Mouse (Mus musculus) liver, embryonic 16.5 days (tissue): ENCODE measurements around the gene Il10ra. TPM values are rescaled to one million over a fixed set of nuclear protein-coding genes. Genes with fewer than 3 reads are reported as not detected.

Source experiments
- ATAC-seq: fragments of 200-750 bp; cut with Nextera tagmentation; 2 replicates; pipeline ENCODE4 v1.8.0; 2017; ENCODE audit warnings: low read depth, mild to moderate bottlenecking, moderate number of reproducible peaks, moderate library complexity
- H3K27ac ChIP-seq: fragments of 300-500 bp; sonication (generic); 2 replicates; pipeline ENCODE4 v1.5.1; 2014; ENCODE audit warnings: mild to moderate bottlenecking, low read length
- H3K27me3 ChIP-seq: fragments of 300-500 bp; sonication (generic); 2 replicates; pipeline ENCODE4 v1.6.1; 2014; ENCODE audit warnings: low read depth, low read length, mixed read lengths; ENCODE audit not compliant: control insufficient read depth, insufficient read depth
- H3K36me3 ChIP-seq: fragments of 300-500 bp; sonication (generic); 2 replicates; pipeline ENCODE4 v1.6.1; 2014; ENCODE audit warnings: mild to moderate bottlenecking; ENCODE audit not compliant: control insufficient read depth, insufficient read depth
- H3K4me1 ChIP-seq: fragments of 300-500 bp; sonication (generic); 2 replicates; pipeline ENCODE4 v1.6.1; 2014; ENCODE audit warnings: low read depth, low read length, mixed read lengths; ENCODE audit not compliant: control insufficient read depth
- H3K4me2 ChIP-seq: fragments of 300-500 bp; sonication (generic); 2 replicates; pipeline ENCODE4 v1.6.1; 2014; ENCODE audit warnings: low read depth, low read length, mixed read lengths
- H3K4me3 ChIP-seq: fragments of 300-500 bp; sonication (generic); 2 replicates; pipeline ENCODE4 v1.5.1; 2014; ENCODE audit warnings: low read depth, mild to moderate bottlenecking, low read length
- H3K9ac ChIP-seq: fragments of 300-500 bp; sonication (generic); 2 replicates; pipeline ENCODE4 v1.6.1; 2014; ENCODE audit warnings: low read depth, low read length
- H3K9me3 ChIP-seq: fragments of 300-500 bp; sonication (generic); replicated peaks from 2 replicates; pipeline ENCODE4 v1.6.1; 2016; ENCODE audit warnings: low read length; ENCODE audit not compliant: control insufficient read depth
- whole genome bisulfite sequencing: fragments of 180-500 bp; shearing (Covaris S2); extraction: QIAGEN DNeasy Blood & Tissue Kit; methylation state at CpG from one replicate; pipeline ENCODE4 v1.1.7; 2014; ENCODE audit not compliant: insufficient replicate concordance; 5-methylcytosine and 5-hydroxymethylcytosine counted together
- polyA plus RNA-seq: library from polyadenylated mRNA; unstranded; fragments of >200 nt; fragmentation: Nextera tagmentation; extraction: Ambion mirVana; gene quantifications from 2 replicates; pipeline ENCODE4 v1.2.1, GENCODE M21; 2015

The Il10ra gene
- polyA plus RNA-seq, 1 experiment from 2014 or later = 1.9 TPM

DNA sequence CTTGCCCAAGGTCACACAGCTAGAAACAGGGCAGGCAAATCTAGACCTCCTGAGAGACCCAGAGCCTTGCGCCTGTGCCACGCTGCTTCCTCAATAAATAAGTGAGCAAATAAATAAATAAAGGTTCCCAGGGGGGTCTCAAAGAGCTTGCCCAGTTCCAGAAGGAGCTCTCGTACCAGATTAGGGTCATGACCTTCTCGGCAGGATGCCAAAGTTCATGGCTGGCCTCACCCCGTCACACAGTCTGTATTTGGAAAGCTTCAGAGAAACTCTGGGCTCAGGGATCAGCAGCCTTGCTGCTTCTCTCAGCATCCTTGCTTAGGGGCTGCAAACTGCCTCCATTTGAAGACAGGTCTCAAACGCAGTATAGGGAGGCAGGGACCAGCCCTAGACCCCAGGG is 14.9 kb downstream of the Il10ra start:
- 59% methylated on average over 6 of the region's 6 CpGs for WGBS
- Histone ChIP-seq H3K27me3 (no peaks in the 10 kb centered on the region), H3K4me1 (no peaks in the 10 kb centered on the region; the same call in 1 of the 2 replicates), H3K4me3 (no peak overlapping the region), H3K9me3 (no peaks in the 10 kb centered on the region), H3K36me3 (no peaks in the 10 kb centered on the region), H3K9ac (no peak overlapping the region), H3K4me2 (no peak overlapping the region), H3K27ac (no peak overlapping the region)
- ATAC-seq = no peak

DNA sequence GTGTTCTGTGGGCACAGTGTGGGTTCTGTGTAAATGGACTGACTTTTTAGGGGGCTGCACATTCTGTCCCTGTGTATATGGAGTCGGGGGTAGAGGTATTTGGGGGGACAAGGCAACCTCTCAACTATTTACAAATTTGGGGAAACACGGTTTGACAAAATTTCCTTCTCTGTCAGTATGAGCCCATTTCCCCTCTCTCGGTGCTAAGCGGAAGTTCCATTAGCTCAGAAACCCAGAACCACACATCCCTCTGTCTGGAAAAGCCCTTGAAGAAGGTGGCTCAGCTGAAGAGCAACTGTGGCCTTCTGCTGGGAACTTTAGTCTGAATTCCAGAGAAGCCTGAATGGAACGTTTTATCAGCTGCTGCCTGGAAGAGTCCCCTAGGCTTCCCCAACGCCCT is 16.6 kb downstream of the Il10ra start:
- no peaks in the 10 kb centered on the region for H3K27me3 ChIP-seq
- H3K9me3 ChIP-seq = no peaks in the 10 kb centered on the region
- no peak overlapping the region for H3K27ac ChIP-seq
- 35% methylated on average over 6 of the region's 6 CpGs for WGBS
- H3K4me3 ChIP-seq = no peak overlapping the region
- no peak overlapping the region for H3K9ac ChIP-seq
- H3K4me1 ChIP-seq = no peaks in the 10 kb centered on the region; the same call in 1 of the 2 replicates
- ATAC-seq = no peak
- H3K36me3 ChIP-seq = no peaks in the 10 kb centered on the region
- no peak overlapping the region for H3K4me2 ChIP-seq

DNA sequence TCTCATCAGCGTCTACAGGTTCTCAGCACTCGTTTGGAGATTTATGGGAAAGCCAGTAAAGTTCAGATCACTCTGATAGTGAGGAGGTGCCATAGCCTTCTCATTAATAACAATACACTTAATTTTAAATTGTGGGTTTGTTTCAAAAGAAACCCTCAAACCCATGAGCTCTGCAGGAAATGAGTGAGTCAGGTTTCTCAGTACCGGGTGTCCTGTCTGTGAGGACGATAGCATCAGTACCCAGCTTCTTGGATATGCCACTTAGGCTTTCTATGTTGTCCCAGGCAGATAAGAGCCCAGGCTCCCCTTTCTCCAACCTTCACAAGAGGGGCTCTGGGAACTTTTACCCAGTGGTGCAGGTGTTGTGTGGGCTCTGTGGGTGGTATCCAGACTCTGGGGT is 17.0 kb downstream of the Il10ra start:
- Histone ChIP-seq H3K36me3 (no peaks in the 10 kb centered on the region), H3K27me3 (no peaks in the 10 kb centered on the region), H3K9ac (no peak overlapping the region), H3K4me2 (no peak overlapping the region), H3K27ac (no peak overlapping the region), H3K4me3 (no peak overlapping the region), H3K4me1 (no peaks in the 10 kb centered on the region; the same call in 1 of the 2 replicates), H3K9me3 (no peaks in the 10 kb centered on the region)
- ATAC-seq = no peak
- WGBS = 19% methylated on average over 4 of the region's 4 CpGs

DNA sequence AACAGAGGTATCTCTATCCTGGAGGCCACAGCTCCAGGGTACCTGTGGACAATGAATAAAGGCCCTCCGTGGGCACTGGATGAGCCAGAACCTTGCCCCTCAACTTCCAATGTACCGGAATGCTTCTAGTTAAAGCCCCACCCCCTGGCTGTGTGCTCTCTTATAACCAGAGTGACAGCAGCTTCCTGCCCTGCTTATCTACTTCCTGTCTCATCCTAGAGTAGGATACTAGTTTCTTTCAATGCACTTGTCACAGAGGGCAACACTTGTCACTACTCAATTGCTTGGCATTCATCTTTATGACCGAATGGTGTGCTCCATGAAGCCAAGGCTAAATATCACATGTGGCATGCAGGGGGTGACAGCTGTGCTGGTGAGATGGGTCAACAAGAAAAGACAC is 17.7 kb downstream of the Il10ra start:
- Histone ChIP-seq H3K4me1 (no peaks in the 10 kb centered on the region; the same call in 1 of the 2 replicates), H3K9me3 (no peaks in the 10 kb centered on the region), H3K27me3 (no peaks in the 10 kb centered on the region), H3K4me3 (no peak overlapping the region), H3K9ac (no peak overlapping the region), H3K4me2 (no peak overlapping the region), H3K36me3 (no peaks in the 10 kb centered on the region), H3K27ac (no peak overlapping the region)
- ATAC-seq = no peak
- WGBS = 11% methylated on average over 3 of the region's 3 CpGs

DNA sequence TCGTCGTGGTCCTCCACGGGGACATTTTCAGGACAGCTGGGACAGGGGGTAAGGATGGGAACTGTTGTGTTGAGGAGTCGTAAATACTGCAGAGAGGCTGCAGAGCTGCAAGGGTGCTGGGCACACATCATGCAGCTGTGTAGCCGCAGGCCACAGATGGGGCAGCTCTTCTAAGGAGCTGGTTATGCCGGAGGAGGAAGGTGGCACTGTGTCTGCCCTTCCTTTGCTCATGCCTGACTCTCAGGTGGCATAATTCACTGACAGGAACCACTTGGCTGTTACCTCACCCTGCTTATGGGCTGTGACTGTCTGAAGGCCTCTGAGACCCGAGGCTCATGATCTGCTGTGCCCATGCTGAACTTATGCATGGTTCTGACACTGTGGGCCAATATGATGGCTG is 18.6 kb downstream of the Il10ra start:
- no peak overlapping the region for H3K4me2 ChIP-seq
- no peaks in the 10 kb centered on the region for H3K9me3 ChIP-seq
- H3K9ac ChIP-seq = no peak overlapping the region
- H3K4me3 ChIP-seq = no peak overlapping the region
- H3K27ac ChIP-seq = no peak overlapping the region
- ATAC-seq = no peak
- no peaks in the 10 kb centered on the region for H3K27me3 ChIP-seq
- no peaks in the 10 kb centered on the region; the same call in 1 of the 2 replicates for H3K4me1 ChIP-seq
- 62% methylated on average over 7 of the region's 7 CpGs for WGBS
- no peaks in the 10 kb centered on the region for H3K36me3 ChIP-seq

DNA sequence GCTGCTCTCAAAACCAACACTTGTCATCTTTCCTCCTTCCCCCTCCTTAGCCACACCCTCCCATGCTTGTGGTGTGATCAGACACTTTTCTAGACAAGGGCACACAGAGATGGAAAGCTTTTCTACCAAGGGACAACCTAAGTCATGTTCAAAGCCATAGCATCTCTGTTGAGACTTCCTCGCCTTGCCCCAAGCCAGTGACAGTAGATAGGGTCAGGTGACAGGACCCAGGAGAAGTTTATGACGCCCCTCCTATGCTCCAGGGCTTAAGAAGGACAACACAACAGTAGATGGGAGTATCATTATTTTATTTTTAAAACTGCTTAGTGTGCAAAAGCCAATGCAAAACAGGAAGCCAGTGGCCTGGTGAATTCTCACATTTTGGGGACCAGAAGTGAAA is 21.4 kb downstream of the Il10ra start:
- Histone ChIP-seq H3K36me3 (no peaks in the 10 kb centered on the region), H3K9me3 (no peaks in the 10 kb centered on the region), H3K4me3 (no peak overlapping the region), H3K27ac (no peak overlapping the region), H3K4me1 (no peaks in the 10 kb centered on the region; the same call in 1 of the 2 replicates), H3K27me3 (no peaks in the 10 kb centered on the region), H3K9ac (no peak overlapping the region), H3K4me2 (no peak overlapping the region)
- ATAC-seq = no peak
- WGBS = 36% methylated on average over 2 of the region's 2 CpGs

DNA sequence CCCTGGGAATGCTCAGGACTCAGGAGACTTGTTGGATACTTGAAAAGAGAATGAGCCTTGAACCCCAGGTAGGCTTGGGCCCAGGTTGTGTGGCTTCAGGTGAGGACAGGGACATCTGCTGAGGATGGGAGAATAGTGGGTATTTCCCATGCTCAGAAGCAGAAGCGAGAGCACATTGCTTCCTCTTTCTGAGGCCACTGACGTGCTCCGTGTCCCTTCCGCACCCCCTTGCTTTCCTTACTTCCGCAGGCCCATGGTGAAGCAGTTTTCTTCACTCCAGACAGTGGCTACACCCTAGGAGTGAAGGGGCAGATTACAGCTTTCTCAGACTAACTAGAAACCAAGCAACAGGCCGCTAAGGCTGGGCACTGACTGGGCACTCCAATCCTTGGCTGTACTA is 22.9 kb downstream of the Il10ra start:
- Histone ChIP-seq H3K36me3 (no peaks in the 10 kb centered on the region), H3K9me3 (no peaks in the 10 kb centered on the region), H3K27me3 (no peaks in the 10 kb centered on the region), H3K9ac (no peak overlapping the region), H3K4me2 (no peak overlapping the region), H3K4me3 (no peak overlapping the region), H3K4me1 (no peaks in the 10 kb centered on the region; the same call in 1 of the 2 replicates), H3K27ac (peak overlapping the region; percentile 52; the same call in 1 of the 2 replicates)
- peak; percentile 47; the same call in 1 of the 2 replicates for ATAC-seq
- WGBS = 36% methylated on average over 6 of the region's 6 CpGs

DNA sequence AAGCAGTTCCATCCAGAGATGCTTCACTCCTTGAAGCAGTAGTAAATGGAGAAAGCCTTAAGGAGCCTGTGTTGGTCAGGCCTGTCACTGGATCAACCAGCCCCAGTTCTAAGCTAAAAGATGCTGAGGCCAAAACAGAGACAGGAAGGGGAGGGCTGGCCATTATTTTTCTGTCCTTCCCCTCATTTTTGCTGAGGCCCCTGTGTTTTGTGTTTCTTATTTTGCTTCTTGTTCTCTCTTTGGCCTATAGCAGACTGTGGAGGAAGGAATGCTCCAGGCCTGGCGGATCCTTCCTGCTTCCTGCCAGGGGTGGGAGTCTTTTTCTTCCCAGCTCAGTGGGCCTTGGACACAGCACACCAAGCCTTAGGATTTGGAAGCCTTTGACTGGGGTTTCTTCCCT is 23.5 kb downstream of the Il10ra start:
- H3K9me3 ChIP-seq = no peaks in the 10 kb centered on the region
- H3K27ac ChIP-seq = peak overlapping the region; percentile 43
- no peak overlapping the region for H3K4me2 ChIP-seq
- no peaks in the 10 kb centered on the region for H3K36me3 ChIP-seq
- no peaks in the 10 kb centered on the region; the same call in 1 of the 2 replicates for H3K4me1 ChIP-seq
- no peak for ATAC-seq
- H3K27me3 ChIP-seq = no peaks in the 10 kb centered on the region
- no peak overlapping the region for H3K9ac ChIP-seq
- H3K4me3 ChIP-seq = no peak overlapping the region
- 44% methylated on average over 1 of the region's 1 CpGs for WGBS

DNA sequence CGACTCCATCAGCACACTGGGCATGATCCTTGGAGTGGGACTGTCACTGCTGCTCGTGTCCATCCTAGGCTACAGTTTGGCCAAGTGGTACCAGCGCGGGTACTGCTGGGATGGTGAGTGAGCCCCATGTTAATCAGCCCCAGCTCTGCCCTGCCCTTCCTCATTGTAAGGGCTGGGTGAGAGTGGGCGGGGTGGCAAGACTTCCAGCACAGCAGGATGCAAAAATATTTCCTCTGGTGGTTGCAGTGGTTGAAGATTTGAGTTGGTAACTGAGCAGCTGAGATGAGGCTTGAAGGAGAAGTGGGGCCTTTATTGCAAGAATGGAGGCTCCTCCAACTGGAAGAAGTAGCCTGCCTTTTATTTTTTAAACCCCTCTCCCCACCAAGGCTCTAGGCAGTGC is 27.6 kb downstream of the Il10ra start:
- Histone ChIP-seq H3K9me3 (no peaks in the 10 kb centered on the region), H3K27me3 (no peaks in the 10 kb centered on the region), H3K4me3 (no peak overlapping the region), H3K36me3 (no peaks in the 10 kb centered on the region), H3K27ac (0 out of 2 replicates have a peak overlapping the region, but pooled peaks have one; percentile 34), H3K4me1 (no peaks in the 10 kb centered on the region; the same call in 1 of the 2 replicates), H3K9ac (no peak overlapping the region), H3K4me2 (no peak overlapping the region)
- WGBS = 34% methylated on average over 5 of the region's 5 CpGs
- ATAC-seq = no peak
